In genomic region chr8:70476333-70477268, GRCm38 (mm10) we compare ENCODE assay signal across 8 mouse cellular contexts. TPM values are rescaled to one million over a fixed set of nuclear protein-coding genes. Genes with fewer than 3 reads are reported as not detected.
A peak's percentile ranks its signal among the peaks of the same experiment; 100 is the strongest.
DNase-seq lines count a peak whose midpoint lies in the region; ATAC-seq and TF ChIP-seq lines count a peak whose summit lies in the region.

TSS of gene Klhl26 (minus strand) at chr8:70476968.

- peak within 1 kb of the TSS; percentile 98 for H3K4me3 ChIP-seq in bone marrow macrophage, adult 2 months (ENCODE audit: insufficient read depth, low read length)
- H3K4me3 ChIP-seq in embryonic fibroblast, embryonic 13.5 days (ENCODE audit: insufficient read depth, low read length), result peak within 1 kb of the TSS; percentile 97
- peak within 1 kb of the TSS; percentile 92 for H3K4me3 ChIP-seq in kidney, embryonic 14.5 days (ENCODE audit: low read length)
- peak within 1 kb of the TSS; percentile 89 for H3K4me3 ChIP-seq in limb, embryonic 15.5 days

- peak within 1 kb of the TSS; percentile 89 for H3K9ac ChIP-seq in kidney, embryonic 14.5 days (ENCODE audit: low read depth, low read length)
- peak within 1 kb of the TSS; percentile 93 for H3K9ac ChIP-seq in limb, embryonic 15.5 days

- TF ChIP-seq CTCF in bone marrow macrophage, adult 2 months (IDR thresholded peaks at IDR 0.05; ENCODE audit: low read depth, low read length), result no peak
- no peak for TF ChIP-seq CTCF in embryonic fibroblast, embryonic 13.5 days (IDR thresholded peaks at IDR 0.05; ENCODE audit: borderline replicate concordance, insufficient read depth, low read length)

- peaks cover 6% of the 10 kb centered on the region; the same call in 1 of the 2 replicates for H3K4me1 ChIP-seq in bone marrow macrophage, adult 2 months (ENCODE audit: control insufficient read depth, insufficient read depth, low read length)
- no peaks in the 10 kb centered on the region for H3K4me1 ChIP-seq in embryonic fibroblast, embryonic 13.5 days (ENCODE audit: control insufficient read depth, insufficient read depth, low read length)
- H3K4me1 ChIP-seq in kidney, embryonic 14.5 days (ENCODE audit: control insufficient read depth, insufficient read depth, low read length), result peaks cover 11% of the 10 kb centered on the region
- H3K4me1 ChIP-seq in limb, embryonic 15.5 days, result peaks cover 24% of the 10 kb centered on the region

- whole genome bisulfite sequencing in kidney, embryonic 14.5 days, result under 1% methylated on average over 53 of the region's 53 CpGs
- under 1% methylated on average over 53 of the region's 53 CpGs for WGBS in limb, embryonic 15.5 days

- ATAC-seq in kidney, embryonic 14.5 days (ENCODE audit: low FRiP score, low TSS enrichment), result peak; percentile 88
- peak; percentile 88 for ATAC-seq in limb, embryonic 15.5 days (ENCODE audit: insufficient number of reproducible peaks, low FRiP score, low TSS enrichment, low read depth)

- H3K36me3 ChIP-seq in kidney, embryonic 14.5 days (ENCODE audit: control insufficient read depth, insufficient read depth, low read length), result no peaks in the 10 kb centered on the region
- H3K36me3 ChIP-seq in limb, embryonic 15.5 days, result 0 out of 2 replicates have a peak, but pooled peaks cover 3% of the 10 kb centered on the region

- peak; percentile 99 for DNase-seq in A20 (ENCODE audit: low read depth, low spot score)
- DNase-seq in heart, adult 9 months (ENCODE audit: low spot score in 2 of 2), result peak; percentile 92 to 95
- DNase-seq in monocyte, adult 2 months (ENCODE audit: low read depth in 1 of 2, low spot score in 2 of 2), result peak; percentile 88 to 94
- DNase-seq in spleen, postnatal 36 days (ENCODE audit: low spot score in 2 of 2), result peak; percentile 96 to 97

- peak within 1 kb of the TSS; percentile 34 for H3K27ac ChIP-seq in bone marrow macrophage, adult 2 months (ENCODE audit: insufficient read depth, low read depth, low read length)
- peak within 1 kb of the TSS; percentile 16; the same call in 1 of the 2 replicates for H3K27ac ChIP-seq in embryonic fibroblast, embryonic 13.5 days (ENCODE audit: insufficient read depth, low read length)
- peak within 1 kb of the TSS; percentile 57 for H3K27ac ChIP-seq in kidney, embryonic 14.5 days (ENCODE audit: low read depth, low read length)
- H3K27ac ChIP-seq in limb, embryonic 15.5 days, result peak within 1 kb of the TSS; percentile 77

- peak within 1 kb of the TSS; percentile 86 for H3K4me2 ChIP-seq in kidney, embryonic 14.5 days (replicated peaks; ENCODE audit: low read depth, low read length)
- H3K4me2 ChIP-seq in limb, embryonic 15.5 days, result peak within 1 kb of the TSS; percentile 85

- H3K9me3 ChIP-seq in kidney, embryonic 14.5 days (ENCODE audit: control insufficient read depth, low read length), result no peaks in the 10 kb centered on the region
- no peaks in the 10 kb centered on the region for H3K9me3 ChIP-seq in limb, embryonic 15.5 days

- no peak; the same call in 1 of the 2 replicates for TF ChIP-seq POLR2A in bone marrow macrophage, adult 2 months (IDR thresholded peaks at IDR 0.05; ENCODE audit: borderline replicate concordance, low read depth, low read length)
- TF ChIP-seq POLR2A in embryonic fibroblast, embryonic 13.5 days (IDR thresholded peaks at IDR 0.05; ENCODE audit: low read depth, low read length), result peak; percentile 63

- 0 out of 2 replicates have a peak, but pooled peaks cover 3% of the 10 kb centered on the region for H3K27me3 ChIP-seq in kidney, embryonic 14.5 days (ENCODE audit: control insufficient read depth, insufficient read depth, low read length)
- H3K27me3 ChIP-seq in limb, embryonic 15.5 days, result no peaks in the 10 kb centered on the region

RNA-seq across cellular contexts. Expression of gene Klhl26, which starts in this region (rescaled TPM):
- 10.8 and 10.9 TPM in 2 replicates for polyA plus RNA-seq in bone marrow macrophage, adult 2 months (2012; ENCODE audit: insufficient read depth, insufficient read length, missing spikeins)
- 21.4 and 31.7 TPM in 2 replicates for polyA plus RNA-seq in embryonic fibroblast, embryonic 13.5 days (2011; ENCODE audit: insufficient read length, low read depth, missing spikeins)
- polyA plus RNA-seq in kidney, embryonic 14.5 days (2014; fragmentation: Nextera tagmentation; extraction: Ambion mirVana), result 14.4 and 19.2 TPM in 2 replicates
- 27.9 and 28.2 TPM in 2 replicates for polyA plus RNA-seq in limb, embryonic 15.5 days (2015; fragmentation: Nextera tagmentation; extraction: Ambion mirVana)

Comparison
In these comparisons a context has a peak if more than half of its experiments do, and no peak if none do; other contexts are left out.
1. Peak in every context shown above with its lines: DNase-seq, ATAC-seq, H3K4me3 ChIP-seq and H3K27ac ChIP-seq.
2. H3K27ac ChIP-seq: peak in every context shown above with its lines; median percentile 77 in limb, embryonic 15.5 days; 57 in kidney, embryonic 14.5 days; 34 in bone marrow macrophage, adult 2 months; 16 in embryonic fibroblast, embryonic 13.5 days.